Comparison of ENCODE assay signal across 9 mouse cellular contexts in genomic region chr8:121904999-121905398, GRCm38 (mm10). TPM values are rescaled to one million over a fixed set of nuclear protein-coding genes. Genes with fewer than 3 reads are reported as not detected.
DNase-seq lines count a peak whose midpoint lies in the region; ATAC-seq and TF ChIP-seq lines count a peak whose summit lies in the region.
"Had no signal": no experiment of that assay in that cellular context is flagged by ENCODE, and none has a peak within 500 bp of the region (broad histone marks: within the 10 kb centered on the region; RNA-seq: fewer than 3 reads in every experiment).

No protein-coding gene starts in this region.

- peaks cover 7% of the 10 kb centered on the region; the same call in 1 of the 2 replicates for H3K4me1 ChIP-seq in cortical plate, adult 2 months (ENCODE audit: control insufficient read depth, insufficient read depth, low read length)
- H3K4me1 ChIP-seq in hindbrain, embryonic 12.5 days: peaks cover 30% of the 10 kb centered on the region
- peaks cover 5% of the 10 kb centered on the region; the same call in 1 of the 2 replicates for H3K4me1 ChIP-seq in midbrain, postnatal 0 days (ENCODE audit: insufficient read depth, low read length)

- peak overlapping the region; percentile 69 for H3K4me3 ChIP-seq in left cerebral cortex, adult 2 months
- H3K4me3 ChIP-seq in cortical plate, adult 2 months (ENCODE audit: insufficient read depth, low read length): peak overlapping the region; percentile 24; the same call in 1 of the 2 replicates
- H3K4me3 ChIP-seq in hindbrain, embryonic 12.5 days: no peak overlapping the region
- H3K4me3 ChIP-seq in midbrain, postnatal 0 days (ENCODE audit: low read depth, low read length): peak overlapping the region; percentile 85

- no peak overlapping the region; the same call in 1 of the 2 replicates for H3K27ac ChIP-seq in left cerebral cortex, adult 2 months
- H3K27ac ChIP-seq in cortical plate, adult 2 months (ENCODE audit: insufficient read depth, low read length): no peak overlapping the region
- H3K27ac ChIP-seq in hindbrain, embryonic 12.5 days: no peak overlapping the region
- no peak overlapping the region for H3K27ac ChIP-seq in midbrain, postnatal 0 days (ENCODE audit: low read depth, low read length)

- H3K36me3 ChIP-seq in hindbrain, embryonic 12.5 days: no peaks in the 10 kb centered on the region
- no peaks in the 10 kb centered on the region for H3K36me3 ChIP-seq in midbrain, postnatal 0 days (ENCODE audit: insufficient read depth, low read length)

- peaks cover 15% of the 10 kb centered on the region for H3K27me3 ChIP-seq in hindbrain, embryonic 12.5 days
- no peaks in the 10 kb centered on the region for H3K27me3 ChIP-seq in midbrain, postnatal 0 days (ENCODE audit: insufficient read depth, low read length)

- DNase-seq in left cerebral cortex, adult 2 months (ENCODE audit: extremely low spot score in 1 of 2, low spot score in 2 of 2): no peak
- no peak for DNase-seq in left cerebral cortex, postnatal 10 days (ENCODE audit: extremely low spot score in 1 of 2, low spot score in 2 of 2)
- no peak for DNase-seq in midbrain, postnatal 0 days (ENCODE audit: low spot score)
- no peak for DNase-seq in spleen, adult 18-20 months
- no peak for DNase-seq in adrenal gland, postnatal 25 days
- DNase-seq: adrenal gland, adult 2 months; kidney, adult 2 months had no signal

- H3K4me2 ChIP-seq in hindbrain, embryonic 12.5 days (replicated peaks): peak overlapping the region; percentile 98; the same call in 1 of the 2 replicates
- H3K4me2 ChIP-seq in midbrain, postnatal 0 days (ENCODE audit: low read depth, low read length, poor library complexity, severe bottlenecking): peak overlapping the region; percentile 93

- no peak overlapping the region for H3K9ac ChIP-seq in hindbrain, embryonic 12.5 days
- H3K9ac ChIP-seq in midbrain, postnatal 0 days (replicated peaks; ENCODE audit: low read length, poor library complexity, severe bottlenecking): no peak overlapping the region

- no peak for TF ChIP-seq CTCF in left cerebral cortex, adult 2 months (IDR thresholded peaks at IDR 0.05)
- no peak for TF ChIP-seq CTCF in cortical plate, adult 2 months (IDR thresholded peaks at IDR 0.05; ENCODE audit: extremely low read depth, insufficient read depth, low read length)
- no peak for TF ChIP-seq CTCF in midbrain, postnatal 0 days (IDR thresholded peaks at IDR 0.05)

- TF ChIP-seq POLR2A in cortical plate, adult 2 months (IDR thresholded peaks at IDR 0.05; ENCODE audit: extremely low read depth, insufficient read depth, low read length): no peak

- no peak for ATAC-seq in hindbrain, embryonic 12.5 days (ENCODE audit: low FRiP score)
- no peak for ATAC-seq in midbrain, postnatal 0 days (ENCODE audit: low FRiP score)

- WGBS in hindbrain, embryonic 12.5 days: 89% methylated on average over 9 of the region's 9 CpGs
- 84% methylated on average over 9 of the region's 9 CpGs for WGBS in midbrain, postnatal 0 days

- intact Hi-C loops in left cerebral cortex, adult 2 months (cut with DNase I): loop anchor here (5.0 to 10.0 kb wide), 3 partner anchors 188 to 310 kb away; partner anchors contain the start of genes Map1lc3b and Zcchc14
- intact Hi-C loops in left cerebral cortex, postnatal 10 days (cut with DNase I): loop anchor here (5.0 kb wide), 1 partner anchor 33 kb away; no protein-coding TSS in a partner anchor

- no peaks in the 10 kb centered on the region for H3K9me3 ChIP-seq in hindbrain, embryonic 12.5 days (replicated peaks)
- no peaks in the 10 kb centered on the region for H3K9me3 ChIP-seq in midbrain, postnatal 0 days (ENCODE audit: low read length)

RNA-seq across cellular contexts. Expression of gene Slc7a5, which starts 2.5 kb away (rescaled TPM):
- total RNA-seq in left cerebral cortex, adult 2 months (2021): 10 to 100 TPM; 61.5 to 63.2 TPM
- 100 to 1,000 TPM; 132 to 155 TPM for total RNA-seq in left cerebral cortex, postnatal 10 days (2021)
- polyA plus RNA-seq in cortical plate, adult 2 months (2012; rRNA removed): 74.1 and 75.6 TPM in 2 replicates
- 29.4 and 33.2 TPM in 2 replicates for polyA plus RNA-seq in hindbrain, embryonic 12.5 days (2016; fragmentation: Nextera tagmentation; extraction: Ambion mirVana)
- total RNA-seq in midbrain, postnatal 0 days (2014; rRNA removed): 111 and 115 TPM in 2 replicates
- polyA plus RNA-seq in midbrain, postnatal 0 days (2015; fragmentation: Nextera tagmentation; extraction: Ambion mirVana): 64.5 and 65.2 TPM in 2 replicates
- total RNA-seq in adrenal gland, postnatal 25 days (2021): 56.6 and 57.8 TPM in 2 replicates

RNA-seq across cellular contexts. Expression of gene Car5a, which starts 39.7 kb away (rescaled TPM):
- not detected for total RNA-seq in left cerebral cortex, adult 2 months (2021)
- not detected for total RNA-seq in left cerebral cortex, postnatal 10 days (2021)
- polyA plus RNA-seq in cortical plate, adult 2 months (2012; rRNA removed): 0.29 and 0.42 TPM in 2 replicates
- polyA plus RNA-seq in hindbrain, embryonic 12.5 days (2016; fragmentation: Nextera tagmentation; extraction: Ambion mirVana): 0.18 TPM in 1 of 2 replicates, not detected in the other
- 0.19 TPM in 1 of 2 replicates, not detected in the other for total RNA-seq in midbrain, postnatal 0 days (2014; rRNA removed)
- polyA plus RNA-seq in midbrain, postnatal 0 days (2015; fragmentation: Nextera tagmentation; extraction: Ambion mirVana): 0.17 and 0.22 TPM in 2 replicates
- total RNA-seq in adrenal gland, postnatal 25 days (2021): 1.6 TPM in 1 of 2 replicates, not detected in the other

RNA-seq across cellular contexts. Expression of gene Banp, which starts 44.6 kb away (rescaled TPM):
- total RNA-seq in left cerebral cortex, adult 2 months (2021): 10 to 100 TPM; 31.4 to 62.5 TPM
- 10 to 100 TPM; 20.8 to 22.7 TPM for total RNA-seq in left cerebral cortex, postnatal 10 days (2021)
- polyA plus RNA-seq in cortical plate, adult 2 months (2012; rRNA removed): 68.4 and 76.1 TPM in 2 replicates
- 48.3 and 57.3 TPM in 2 replicates for polyA plus RNA-seq in hindbrain, embryonic 12.5 days (2016; fragmentation: Nextera tagmentation; extraction: Ambion mirVana)
- 37.1 and 51.6 TPM in 2 replicates for total RNA-seq in midbrain, postnatal 0 days (2014; rRNA removed)
- polyA plus RNA-seq in midbrain, postnatal 0 days (2015; fragmentation: Nextera tagmentation; extraction: Ambion mirVana): 22.4 and 24.8 TPM in 2 replicates
- 33.2 and 35.7 TPM in 2 replicates for total RNA-seq in adrenal gland, postnatal 25 days (2021)
